Mouse (Mus musculus): ENCODE results near the gene Poldip2. TPM values are rescaled to one million over a fixed set of nuclear protein-coding genes. Genes with fewer than 3 reads are reported as not detected.
A peak's percentile ranks its signal among the peaks of the same experiment; 100 is the strongest.

Poldip2 gene
- polyA plus RNA-seq, 1 experiment = 190 TPM

DNA sequence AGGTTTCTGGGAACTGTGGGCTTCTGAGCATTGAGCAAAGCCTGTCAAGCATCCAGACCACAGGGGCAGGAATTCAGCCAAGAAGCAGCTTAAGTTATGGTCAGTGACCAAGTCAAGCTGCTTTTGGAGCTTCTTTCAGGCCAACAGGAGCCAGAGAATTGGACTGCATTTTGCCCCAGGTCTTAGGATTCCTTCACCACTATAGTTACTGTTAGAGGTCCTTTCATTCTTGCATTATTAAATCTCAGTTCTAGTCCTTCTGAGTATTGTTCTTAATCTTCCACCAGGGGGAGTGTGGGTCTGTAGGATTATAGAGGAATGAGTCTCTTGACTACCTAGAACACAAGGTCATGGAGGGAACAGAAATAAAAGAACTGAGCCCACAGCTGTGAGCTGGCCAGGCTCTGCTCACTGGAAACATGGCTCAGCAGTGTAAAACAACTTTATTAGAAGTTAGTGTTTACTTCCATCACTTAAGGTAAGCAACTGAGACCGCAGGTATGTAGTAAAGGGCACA, 10.5 kb downstream of the Poldip2 start:
- H3K27ac ChIP-seq (replicated peaks; ENCODE audit: low read depth, low read length) = peak overlapping the region; percentile 7
- no peak overlapping the region for H3K4me3 ChIP-seq (ENCODE audit: insufficient read depth, low read depth, low read length)
- H3K4me1 ChIP-seq (ENCODE audit: control insufficient read depth, insufficient read depth, insufficient read length, low read length) = no peaks in the 10 kb centered on the region

- H3K27ac ChIP-seq (replicated peaks; ENCODE audit: low read depth, low read length) = peak overlapping the region; percentile 55
- H3K4me1 ChIP-seq (ENCODE audit: control insufficient read depth, insufficient read depth, insufficient read length, low read length) = no peaks in the 10 kb centered on the region
- no peak overlapping the region for H3K4me3 ChIP-seq (ENCODE audit: insufficient read depth, low read depth, low read length)
Measured at GRCm38 (mm10) chr11:78523241-78523955, 11.4 kb downstream of the Poldip2 start.

GRCm38 (mm10) chr11:78524838-78525237, 12.8 kb downstream of the Poldip2 start:
- Histone ChIP-seq H3K27ac (replicated peaks; ENCODE audit: low read depth, low read length) (no peak overlapping the region), H3K4me1 (ENCODE audit: control insufficient read depth, insufficient read depth, insufficient read length, low read length) (peaks cover under 1% of the 10 kb centered on the region; the same call in 1 of the 2 replicates)

DNA sequence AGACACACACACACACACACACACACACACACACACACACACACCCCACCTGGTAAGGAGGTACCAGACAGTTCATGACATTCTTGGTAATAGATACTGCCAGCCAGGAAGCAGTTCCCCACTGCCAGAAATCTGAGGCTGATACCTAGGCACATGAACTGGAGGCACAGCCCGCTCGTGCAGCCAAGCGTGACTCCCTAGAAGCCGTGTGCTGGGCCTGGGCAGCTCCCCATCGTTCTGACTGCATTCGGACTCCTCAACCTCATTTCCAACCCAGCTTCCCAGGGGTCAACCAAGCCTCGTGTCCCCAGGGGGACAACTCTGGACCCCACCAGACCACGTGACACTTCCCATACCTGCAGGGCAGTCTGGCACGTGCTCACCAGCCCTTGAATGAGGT, 16.7 kb downstream of the Poldip2 start:
- Histone ChIP-seq H3K4me1 (ENCODE audit: control insufficient read depth, insufficient read depth, insufficient read length, low read length) (peaks cover 6% of the 10 kb centered on the region), H3K4me3 (ENCODE audit: insufficient read depth, low read depth, low read length) (no peak overlapping the region), H3K27ac (replicated peaks; ENCODE audit: low read depth, low read length) (no peak overlapping the region)

More at GRCm38 (mm10) chr11:78524838-78525237, 12.8 kb downstream of the Poldip2 start:
- no peak overlapping the region for H3K4me3 ChIP-seq (ENCODE audit: insufficient read depth, low read depth, low read length)

DNA sequence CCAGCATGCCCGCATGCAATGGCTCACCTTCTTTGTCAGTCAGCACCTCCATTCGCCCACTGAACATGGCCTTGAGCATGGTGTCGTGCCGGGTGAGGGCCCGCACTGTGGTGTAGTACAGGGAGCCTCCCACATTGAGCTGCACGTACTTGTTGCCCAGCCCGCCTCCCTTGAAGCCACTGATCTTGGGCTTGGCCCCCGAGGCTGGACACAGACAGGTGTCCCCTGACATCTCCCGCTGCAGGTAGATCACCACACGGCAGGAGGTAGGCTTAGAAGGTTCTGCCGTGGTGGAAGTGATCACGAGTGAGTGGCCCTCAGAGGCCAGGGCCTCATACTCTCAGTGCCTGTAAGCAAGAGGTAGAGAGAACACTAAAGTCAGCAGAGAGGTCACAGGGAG, 18.0 kb downstream of the Poldip2 start:
- Histone ChIP-seq H3K4me1 (ENCODE audit: control insufficient read depth, insufficient read depth, insufficient read length, low read length) (peaks cover 12% of the 10 kb centered on the region), H3K27ac (replicated peaks; ENCODE audit: low read depth, low read length) (peak overlapping the region; percentile 97), H3K4me3 (ENCODE audit: insufficient read depth, low read depth, low read length) (peak overlapping the region; percentile 31; the same call in 1 of the 2 replicates)

GRCm38 (mm10) chr11:78531046-78531445, 19.1 kb downstream of the Poldip2 start:
- H3K4me1 ChIP-seq (ENCODE audit: control insufficient read depth, insufficient read depth, insufficient read length, low read length) = peaks cover 12% of the 10 kb centered on the region
- H3K27ac ChIP-seq (replicated peaks; ENCODE audit: low read depth, low read length) = peak overlapping the region; percentile 97
- H3K4me3 ChIP-seq (ENCODE audit: insufficient read depth, low read depth, low read length) = peak overlapping the region; percentile 31

GRCm38 (mm10) chr11:78531515-78531914, 19.5 kb downstream of the Poldip2 start:
- Histone ChIP-seq H3K4me1 (ENCODE audit: control insufficient read depth, insufficient read depth, insufficient read length, low read length) (peaks cover 12% of the 10 kb centered on the region), H3K27ac (replicated peaks; ENCODE audit: low read depth, low read length) (peak overlapping the region; percentile 84), H3K4me3 (ENCODE audit: insufficient read depth, low read depth, low read length) (peak overlapping the region; percentile 10)

- H3K4me1 ChIP-seq (ENCODE audit: control insufficient read depth, insufficient read depth, insufficient read length, low read length) = peaks cover 14% of the 10 kb centered on the region
- peak overlapping the region; percentile 96 for H3K27ac ChIP-seq (replicated peaks; ENCODE audit: low read depth, low read length)
- peak overlapping the region; percentile 89 for H3K4me3 ChIP-seq (ENCODE audit: insufficient read depth, low read depth, low read length)
Measured at GRCm38 (mm10) chr11:78534516-78534915, 22.5 kb downstream of the Poldip2 start.

DNA sequence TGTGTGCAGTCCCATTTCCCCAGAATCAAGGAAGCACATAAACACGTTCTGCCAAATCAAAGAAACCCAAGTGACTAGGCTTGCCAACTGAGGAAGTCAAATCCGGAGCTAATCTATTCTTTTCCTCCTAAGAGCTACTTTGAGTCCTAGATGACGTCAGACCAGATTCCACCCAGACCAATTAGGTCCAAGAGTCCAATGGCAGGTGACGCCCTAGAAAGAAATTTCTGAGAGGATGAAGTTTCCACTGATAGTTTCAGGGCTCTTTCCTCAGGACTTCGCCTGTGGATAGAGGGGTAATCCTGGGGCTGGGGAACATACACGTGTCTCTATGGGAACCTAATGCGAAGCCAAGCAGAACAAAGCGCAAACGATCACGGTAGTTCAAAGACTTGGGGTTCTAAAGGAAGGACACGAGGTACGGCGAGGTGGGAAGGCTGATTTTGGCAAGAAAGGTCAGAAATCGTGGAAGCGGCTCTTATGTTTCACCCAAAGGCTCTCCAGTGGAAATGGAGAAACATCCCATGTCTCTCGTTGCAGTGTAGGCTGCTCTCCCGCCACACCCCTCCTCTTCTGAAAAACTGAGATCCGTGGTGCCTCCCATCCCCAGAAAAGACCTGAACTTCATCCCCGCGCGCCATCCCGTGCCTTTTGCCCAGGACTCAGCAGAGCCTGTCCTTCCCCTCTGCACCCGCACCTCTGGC, 23.5 kb downstream of the Poldip2 start:
- peak overlapping the region; percentile 96 for H3K27ac ChIP-seq (replicated peaks; ENCODE audit: low read depth, low read length)
- H3K4me3 ChIP-seq (ENCODE audit: insufficient read depth, low read depth, low read length) = peak overlapping the region; percentile 89

DNA sequence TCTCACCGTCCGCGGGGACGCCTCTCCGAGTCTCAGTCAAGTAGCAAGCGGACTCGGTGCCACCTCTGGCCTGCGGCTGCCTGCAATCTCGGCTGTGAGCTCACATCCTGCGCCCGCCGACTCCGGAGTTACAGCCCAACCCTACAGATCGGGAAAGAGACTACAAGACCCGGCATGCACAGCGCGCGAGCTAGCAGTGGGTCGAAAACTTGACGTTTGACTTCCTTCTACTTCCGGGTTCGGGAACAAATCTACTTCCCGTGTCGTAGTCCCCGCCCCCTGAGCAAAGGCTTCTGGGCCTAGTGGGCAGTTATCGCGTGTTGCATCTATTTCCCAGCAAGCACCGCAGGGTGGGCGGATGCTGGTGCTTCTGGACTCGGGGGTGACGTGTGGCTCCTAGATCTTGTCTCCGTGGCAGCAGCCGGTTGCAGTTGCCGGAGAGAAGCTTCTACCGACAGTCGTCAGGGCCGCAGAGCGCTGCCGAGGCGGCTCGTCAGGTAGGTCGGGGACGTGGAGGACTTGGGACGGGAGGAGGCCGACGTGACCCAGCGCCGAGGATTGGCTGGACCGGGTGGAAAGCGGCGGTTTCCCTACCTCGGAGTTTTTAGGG, 24.2 kb downstream of the Poldip2 start, which contains the start of the genes Tnfaip1 and Ift20:
Tnfaip1 (minus strand) TSS at position 253 of the 610 bp plus-strand sequence.
Ift20 (plus strand) TSS at position 282 of the 610 bp plus-strand sequence.
- Histone ChIP-seq H3K27ac (replicated peaks; ENCODE audit: low read depth, low read length) (peak within 1 kb of the TSS; percentile 96), H3K4me1 (ENCODE audit: control insufficient read depth, insufficient read depth, insufficient read length, low read length) (peaks cover 9% of the 10 kb centered on the region; the same call in 1 of the 2 replicates), H3K4me3 (ENCODE audit: insufficient read depth, low read depth, low read length) (peak within 1 kb of the TSS; percentile 89)

More for the DNA sequence above, 23.5 kb downstream of the Poldip2 start:
- H3K4me1 ChIP-seq (ENCODE audit: control insufficient read depth, insufficient read depth, insufficient read length, low read length) = peaks cover 9% of the 10 kb centered on the region; the same call in 1 of the 2 replicates

DNA sequence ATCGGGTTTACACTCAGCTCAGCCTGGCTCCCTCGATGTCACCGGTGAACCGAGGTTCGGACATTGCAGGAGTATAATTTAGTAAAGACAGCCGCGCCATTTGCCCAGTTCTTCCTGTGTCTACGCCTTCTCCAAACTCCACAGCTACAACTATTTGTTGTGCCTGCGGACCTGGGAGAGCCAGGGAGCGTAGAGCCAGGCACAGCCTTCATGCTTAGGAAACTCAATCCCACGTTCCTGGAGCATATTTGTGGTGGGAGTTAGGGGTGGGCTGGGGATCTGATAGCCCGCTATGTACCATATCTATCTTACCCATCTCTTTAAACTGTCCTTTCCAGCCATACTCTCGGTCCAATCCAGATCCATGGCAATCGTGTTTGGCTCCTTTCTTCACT, 24.7 kb downstream of the Poldip2 start:
- Histone ChIP-seq H3K27ac (replicated peaks; ENCODE audit: low read depth, low read length) (peak overlapping the region; percentile 72), H3K4me1 (ENCODE audit: control insufficient read depth, insufficient read depth, insufficient read length, low read length) (peaks cover 9% of the 10 kb centered on the region; the same call in 1 of the 2 replicates), H3K4me3 (ENCODE audit: insufficient read depth, low read depth, low read length) (peak overlapping the region; percentile 81)

- H3K4me3 ChIP-seq (ENCODE audit: insufficient read depth, low read depth, low read length) = no peak overlapping the region
- peaks cover 3% of the 10 kb centered on the region; the same call in 1 of the 2 replicates for H3K4me1 ChIP-seq (ENCODE audit: control insufficient read depth, insufficient read depth, insufficient read length, low read length)
- H3K27ac ChIP-seq (replicated peaks; ENCODE audit: low read depth, low read length) = no peak overlapping the region
Measured at GRCm38 (mm10) chr11:78540358-78540757, 28.4 kb downstream of the Poldip2 start.

GRCm38 (mm10) chr11:78544449-78545111, 32.6 kb downstream of the Poldip2 start:
- Histone ChIP-seq H3K27ac (replicated peaks; ENCODE audit: low read depth, low read length) (no peak overlapping the region), H3K4me3 (ENCODE audit: insufficient read depth, low read depth, low read length) (no peak overlapping the region)

GRCm38 (mm10) chr11:78545181-78545580, 33.2 kb downstream of the Poldip2 start:
- H3K4me1 ChIP-seq (ENCODE audit: control insufficient read depth, insufficient read depth, insufficient read length, low read length) = no peaks in the 10 kb centered on the region; the same call in 1 of the 2 replicates
- H3K27ac ChIP-seq (replicated peaks; ENCODE audit: low read depth, low read length) = no peak overlapping the region
- H3K4me3 ChIP-seq (ENCODE audit: insufficient read depth, low read depth, low read length) = no peak overlapping the region

More at GRCm38 (mm10) chr11:78544449-78545111, 32.6 kb downstream of the Poldip2 start:
- no peaks in the 10 kb centered on the region; the same call in 1 of the 2 replicates for H3K4me1 ChIP-seq (ENCODE audit: control insufficient read depth, insufficient read depth, insufficient read length, low read length)
